Mouse (Mus musculus) urinary bladder, postnatal 10 days (tissue): ENCODE data around the gene 2410131K14Rik.

Experiments used
- DNase-seq: peaks from one replicate; pipeline ENCODE4 v3.0.0; 2022; ENCODE audit warnings: low spot score

2410131K14Rik gene

GRCm38 (mm10) chr5:118261181-118261580 lies 16.2 kb downstream of the 2410131K14Rik start:
- DNase-seq: no peak

- DNase-seq: no peak
These were observed 17.4 kb downstream of the 2410131K14Rik start for GRCm38 (mm10) chr5:118262418-118262817.

- no peak for DNase-seq
These were observed 19.3 kb downstream of the 2410131K14Rik start for GRCm38 (mm10) chr5:118264279-118264678.

- DNase-seq: no peak
These were observed 20.3 kb downstream of the 2410131K14Rik start for GRCm38 (mm10) chr5:118265366-118265765.

GRCm38 (mm10) chr5:118266309-118266708 lies 21.3 kb downstream of the 2410131K14Rik start:
- no peak for DNase-seq

GRCm38 (mm10) chr5:118268987-118269386 lies 24.0 kb downstream of the 2410131K14Rik start:
- DNase-seq: peak; percentile 47

- DNase-seq: no peak
These were observed 26.6 kb downstream of the 2410131K14Rik start for GRCm38 (mm10) chr5:118271449-118272110.

- no peak for DNase-seq
These were observed 28.4 kb downstream of the 2410131K14Rik start for GRCm38 (mm10) chr5:118273446-118273845.

GRCm38 (mm10) chr5:118274546-118274945 lies 29.5 kb downstream of the 2410131K14Rik start:
- DNase-seq: no peak

GRCm38 (mm10) chr5:118276281-118276680 lies 31.3 kb downstream of the 2410131K14Rik start:
- no peak for DNase-seq

GRCm38 (mm10) chr5:118276711-118277110 lies 31.7 kb downstream of the 2410131K14Rik start:
- no peak for DNase-seq

GRCm38 (mm10) chr5:118277741-118278495 lies 32.9 kb downstream of the 2410131K14Rik start:
- no peak for DNase-seq

GRCm38 (mm10) chr5:118291453-118291852 lies 46.4 kb downstream of the 2410131K14Rik start:
- no peak for DNase-seq

GRCm38 (mm10) chr5:118292476-118292875 lies 47.4 kb downstream of the 2410131K14Rik start:
- no peak for DNase-seq

- peak; percentile 70 for DNase-seq
These were observed 49.2 kb downstream of the 2410131K14Rik start for GRCm38 (mm10) chr5:118294086-118294864.

- DNase-seq: no peak
These were observed 49.8 kb downstream of the 2410131K14Rik start for GRCm38 (mm10) chr5:118294865-118295258.

GRCm38 (mm10) chr5:118297338-118297746 lies 52.3 kb downstream of the 2410131K14Rik start:
- no peak for DNase-seq

GRCm38 (mm10) chr5:118299720-118300400 lies 54.8 kb downstream of the 2410131K14Rik start:
- DNase-seq: no peak

GRCm38 (mm10) chr5:118302466-118303155 lies 57.6 kb downstream of the 2410131K14Rik start:
- DNase-seq: no peak

- DNase-seq: no peak
These were observed 60.1 kb downstream of the 2410131K14Rik start for GRCm38 (mm10) chr5:118304970-118305618.

- no peak for DNase-seq
These were observed 65.4 kb downstream of the 2410131K14Rik start for GRCm38 (mm10) chr5:118310389-118310788.
